Mouse (Mus musculus): ENCODE data around the gene Dyrk2. TPM values are rescaled to one million over a fixed set of nuclear protein-coding genes. Genes with fewer than 3 reads are reported as not detected.

Dyrk2 gene
- polyA plus RNA-seq (2012; rRNA removed), result 22.5 and 24.6 TPM in 2 replicates

GRCm38 (mm10) chr10:118870201-118870980, at the start of gene Dyrk2:
Dyrk2 (minus strand) TSS chr10:118870209.
- no peak for DNase-seq (ENCODE audit: extremely low spot score in 1 of 2, low spot score in 1 of 2)

- DNase-seq (ENCODE audit: extremely low spot score in 1 of 2, low spot score in 1 of 2), result peak in 1 of 2 experiments; percentile 20
These were observed 32.6 kb upstream of the Dyrk2 start for GRCm38 (mm10) chr10:118902625-118903024.

GRCm38 (mm10) chr10:118893645-118894044, 23.6 kb upstream of the Dyrk2 start:
- no peak for DNase-seq (ENCODE audit: extremely low spot score in 1 of 2, low spot score in 1 of 2)

- DNase-seq (ENCODE audit: extremely low spot score in 1 of 2, low spot score in 1 of 2), result no peak
These were observed 14.1 kb upstream of the Dyrk2 start for GRCm38 (mm10) chr10:118884126-118884525.

GRCm38 (mm10) chr10:118883317-118883716, 13.3 kb upstream of the Dyrk2 start:
- DNase-seq (ENCODE audit: extremely low spot score in 1 of 2, low spot score in 1 of 2), result no peak

GRCm38 (mm10) chr10:118882258-118882885, 12.4 kb upstream of the Dyrk2 start:
- no peak for DNase-seq (ENCODE audit: extremely low spot score in 1 of 2, low spot score in 1 of 2)

GRCm38 (mm10) chr10:118880776-118881175, 10.8 kb upstream of the Dyrk2 start:
- DNase-seq (ENCODE audit: extremely low spot score in 1 of 2, low spot score in 1 of 2), result no peak

GRCm38 (mm10) chr10:118872196-118872595, 2.2 kb upstream of the Dyrk2 start:
- DNase-seq (ENCODE audit: extremely low spot score in 1 of 2, low spot score in 1 of 2), result no peak

GRCm38 (mm10) chr10:118869591-118870001, 413 bp downstream of the Dyrk2 start:
- peak; percentile 50 to 75 for DNase-seq (ENCODE audit: extremely low spot score in 1 of 2, low spot score in 1 of 2)

- peak in 1 of 2 experiments; percentile 77 for DNase-seq (ENCODE audit: extremely low spot score in 1 of 2, low spot score in 1 of 2)
These were observed 1.1 kb downstream of the Dyrk2 start for GRCm38 (mm10) chr10:118868601-118869590.

- no peak for DNase-seq (ENCODE audit: extremely low spot score in 1 of 2, low spot score in 1 of 2)
These were observed 2.0 kb downstream of the Dyrk2 start for GRCm38 (mm10) chr10:118867896-118868600.

GRCm38 (mm10) chr10:118867304-118867895, 2.6 kb downstream of the Dyrk2 start:
- no peak for DNase-seq (ENCODE audit: extremely low spot score in 1 of 2, low spot score in 1 of 2)

- DNase-seq (ENCODE audit: extremely low spot score in 1 of 2, low spot score in 1 of 2), result no peak
These were observed 5.0 kb downstream of the Dyrk2 start for GRCm38 (mm10) chr10:118864976-118865375.

GRCm38 (mm10) chr10:118863611-118864010, 6.4 kb downstream of the Dyrk2 start:
- DNase-seq (ENCODE audit: extremely low spot score in 1 of 2, low spot score in 1 of 2), result no peak

- DNase-seq (ENCODE audit: extremely low spot score in 1 of 2, low spot score in 1 of 2), result no peak
These were observed 7.8 kb downstream of the Dyrk2 start for GRCm38 (mm10) chr10:118862233-118862632.

GRCm38 (mm10) chr10:118861234-118862025, 8.6 kb downstream of the Dyrk2 start:
- no peak for DNase-seq (ENCODE audit: extremely low spot score in 1 of 2, low spot score in 1 of 2)

GRCm38 (mm10) chr10:118859655-118860054, 10.4 kb downstream of the Dyrk2 start:
- no peak for DNase-seq (ENCODE audit: extremely low spot score in 1 of 2, low spot score in 1 of 2)

- no peak for DNase-seq (ENCODE audit: extremely low spot score in 1 of 2, low spot score in 1 of 2)
These were observed 15.4 kb downstream of the Dyrk2 start for GRCm38 (mm10) chr10:118854641-118855040.

- DNase-seq (ENCODE audit: extremely low spot score in 1 of 2, low spot score in 1 of 2), result no peak
These were observed 17.5 kb downstream of the Dyrk2 start for GRCm38 (mm10) chr10:118852554-118852953.

All from frontal cortex, adult 2 months (tissue).